Mouse (Mus musculus) neural tube, embryonic 13.5 days (tissue): ENCODE results near the gene Rpap1. TPM values are rescaled to one million over a fixed set of nuclear protein-coding genes. Genes with fewer than 3 reads are reported as not detected.

Experiments used
- ATAC-seq: fragments of 200-750 bp; cut with Nextera tagmentation; 2 replicates; pipeline ENCODE4 v1.8.0; 2017; ENCODE audit warnings: low read depth, mild to moderate bottlenecking, moderate TSS enrichment, moderate library complexity
- H3K27ac ChIP-seq: fragments of 300-500 bp; sonication (generic); replicated peaks from 2 replicates; pipeline ENCODE4 v1.5.1; 2015; ENCODE audit warnings: moderate library complexity, mild to moderate bottlenecking, inconsistent platforms
- H3K27me3 ChIP-seq: fragments of 300-500 bp; sonication (generic); 2 replicates; pipeline ENCODE4 v1.6.1; 2015; ENCODE audit warnings: mild to moderate bottlenecking, inconsistent platforms
- H3K36me3 ChIP-seq: fragments of 300-500 bp; sonication (generic); 2 replicates; pipeline ENCODE4 v1.6.1; 2015; ENCODE audit warnings: mild to moderate bottlenecking, inconsistent platforms
- H3K4me1 ChIP-seq: fragments of 300-500 bp; sonication (generic); replicated peaks from 2 replicates; pipeline ENCODE4 v1.6.1; 2015; ENCODE audit warnings: inconsistent platforms
- H3K4me2 ChIP-seq: fragments of 300-500 bp; sonication (generic); 2 replicates; pipeline ENCODE4 v1.6.1; 2015; ENCODE audit warnings: inconsistent platforms, mild to moderate bottlenecking, moderate library complexity
- H3K4me3 ChIP-seq: fragments of 300-500 bp; sonication (generic); 2 replicates; pipeline ENCODE4 v1.5.1; 2015; ENCODE audit warnings: mild to moderate bottlenecking, inconsistent platforms
- H3K9ac ChIP-seq: fragments of 300-500 bp; sonication (generic); 2 replicates; pipeline ENCODE4 v1.6.1; 2015; ENCODE audit warnings: moderate library complexity, mild to moderate bottlenecking, inconsistent platforms
- H3K9me3 ChIP-seq: fragments of 300-500 bp; sonication (generic); 2 replicates; pipeline ENCODE4 v1.6.1; 2016; ENCODE audit warnings: inconsistent platforms
- WGBS: fragments of 180-500 bp; shearing (Covaris S2); methylation state at CpG from one replicate; pipeline ENCODE4 v1.1.7; 2015; 5-methylcytosine and 5-hydroxymethylcytosine counted together
- polyA plus RNA-seq: library from polyadenylated mRNA; unstranded; fragments of >200 nt; fragmentation: Nextera tagmentation; extraction: Ambion mirVana; gene quantifications from 2 replicates; pipeline ENCODE4 v1.2.1, GENCODE M21; 2015

Rpap1 gene
- 18.6 and 21.0 TPM in 2 replicates for polyA plus RNA-seq

- H3K27ac ChIP-seq = peak within 1 kb of the TSS; percentile 90
Observed at GRCm38 (mm10) chr2:119787206-119787883, at the start of gene Rpap1. Rpap1 (minus strand) TSS chr2:119787537.

GRCm38 (mm10) chr2:119834231-119834630, 46.9 kb upstream of the Rpap1 start:
- Histone ChIP-seq H3K4me1 (no peaks in the 10 kb centered on the region), H3K4me3 (no peak overlapping the region), H3K9me3 (no peaks in the 10 kb centered on the region), H3K4me2 (no peak overlapping the region), H3K36me3 (no peaks in the 10 kb centered on the region), H3K27ac (no peak overlapping the region), H3K27me3 (no peaks in the 10 kb centered on the region), H3K9ac (no peak overlapping the region)
- WGBS = 94% methylated on average over 4 of the region's 4 CpGs
- no peak for ATAC-seq

More at GRCm38 (mm10) chr2:119787206-119787883, at the start of gene Rpap1:
- Histone ChIP-seq H3K9me3 (no peaks in the 10 kb centered on the region), H3K9ac (peak within 1 kb of the TSS; percentile 74), H3K4me1 (peaks cover 9% of the 10 kb centered on the region), H3K4me2 (peak within 1 kb of the TSS; percentile 70), H3K36me3 (peaks cover 14% of the 10 kb centered on the region), H3K4me3 (peak within 1 kb of the TSS; percentile 63), H3K27me3 (no peaks in the 10 kb centered on the region; the same call in 1 of the 2 replicates)
- ATAC-seq = peak; percentile 97
- WGBS = under 1% methylated on average over 44 of the region's 44 CpGs

GRCm38 (mm10) chr2:119830579-119830978, 43.2 kb upstream of the Rpap1 start:
- no peaks in the 10 kb centered on the region for H3K9me3 ChIP-seq
- WGBS = 72% methylated on average over 2 of the region's 2 CpGs

GRCm38 (mm10) chr2:119821136-119821535, 33.8 kb upstream of the Rpap1 start:
- Histone ChIP-seq H3K4me1 (no peaks in the 10 kb centered on the region), H3K9me3 (no peaks in the 10 kb centered on the region), H3K4me2 (no peak overlapping the region), H3K27me3 (no peaks in the 10 kb centered on the region), H3K4me3 (no peak overlapping the region), H3K9ac (no peak overlapping the region), H3K27ac (no peak overlapping the region), H3K36me3 (peaks cover 12% of the 10 kb centered on the region)
- ATAC-seq = no peak
- 72% methylated on average over 9 of the region's 9 CpGs for WGBS

More at GRCm38 (mm10) chr2:119830579-119830978, 43.2 kb upstream of the Rpap1 start:
- Histone ChIP-seq H3K9ac (no peak overlapping the region), H3K27me3 (no peaks in the 10 kb centered on the region), H3K4me2 (no peak overlapping the region), H3K4me1 (no peaks in the 10 kb centered on the region), H3K27ac (no peak overlapping the region), H3K36me3 (no peaks in the 10 kb centered on the region), H3K4me3 (no peak overlapping the region)
- no peak for ATAC-seq

- peaks cover 6% of the 10 kb centered on the region for H3K4me1 ChIP-seq
- H3K9ac ChIP-seq = no peak overlapping the region
- peaks cover 18% of the 10 kb centered on the region for H3K36me3 ChIP-seq
- H3K4me2 ChIP-seq = no peak overlapping the region
- no peak overlapping the region for H3K27ac ChIP-seq
- 70% methylated on average over 9 of the region's 9 CpGs for WGBS
- H3K9me3 ChIP-seq = no peaks in the 10 kb centered on the region
- ATAC-seq = no peak
- no peaks in the 10 kb centered on the region for H3K27me3 ChIP-seq
- H3K4me3 ChIP-seq = no peak overlapping the region
Observed at GRCm38 (mm10) chr2:119818668-119819272, 31.4 kb upstream of the Rpap1 start.

GRCm38 (mm10) chr2:119817047-119817446, 29.7 kb upstream of the Rpap1 start:
- no peak overlapping the region for H3K27ac ChIP-seq
- H3K4me2 ChIP-seq = no peak overlapping the region
- WGBS = 80% methylated on average over 5 of the region's 5 CpGs
- no peak overlapping the region for H3K9ac ChIP-seq
- H3K27me3 ChIP-seq = no peaks in the 10 kb centered on the region
- H3K9me3 ChIP-seq = no peaks in the 10 kb centered on the region
- peak; percentile 69 for ATAC-seq
- H3K4me1 ChIP-seq = peaks cover 6% of the 10 kb centered on the region
- peaks cover 36% of the 10 kb centered on the region for H3K36me3 ChIP-seq
- no peak overlapping the region for H3K4me3 ChIP-seq

- peaks cover 6% of the 10 kb centered on the region for H3K4me1 ChIP-seq
- no peaks in the 10 kb centered on the region for H3K27me3 ChIP-seq
- no peak overlapping the region for H3K4me2 ChIP-seq
- 93% methylated on average over 13 of the region's 13 CpGs for WGBS
- no peaks in the 10 kb centered on the region for H3K9me3 ChIP-seq
- H3K4me3 ChIP-seq = no peak overlapping the region
- no peak overlapping the region for H3K27ac ChIP-seq
- H3K36me3 ChIP-seq = peaks cover 40% of the 10 kb centered on the region
- H3K9ac ChIP-seq = no peak overlapping the region
- no peak for ATAC-seq
Observed at GRCm38 (mm10) chr2:119816611-119817010, 29.3 kb upstream of the Rpap1 start.

- no peak overlapping the region for H3K27ac ChIP-seq
- 66% methylated on average over 7 of the region's 7 CpGs for WGBS
- no peaks in the 10 kb centered on the region for H3K27me3 ChIP-seq
- H3K4me1 ChIP-seq = peaks cover 6% of the 10 kb centered on the region
- H3K36me3 ChIP-seq = peaks cover 57% of the 10 kb centered on the region
- peak; percentile 66; the same call in 1 of the 2 replicates for ATAC-seq
- no peak overlapping the region for H3K9ac ChIP-seq
- H3K4me3 ChIP-seq = no peak overlapping the region
- no peaks in the 10 kb centered on the region for H3K9me3 ChIP-seq
- no peak overlapping the region for H3K4me2 ChIP-seq
Observed at GRCm38 (mm10) chr2:119814376-119814933, 27.1 kb upstream of the Rpap1 start.

- Histone ChIP-seq H3K27ac (no peak overlapping the region), H3K4me3 (no peak overlapping the region), H3K4me1 (peaks cover 13% of the 10 kb centered on the region), H3K36me3 (peaks cover 54% of the 10 kb centered on the region), H3K9ac (no peak overlapping the region), H3K27me3 (no peaks in the 10 kb centered on the region), H3K4me2 (no peak overlapping the region), H3K9me3 (no peaks in the 10 kb centered on the region)
- WGBS = 87% methylated on average over 14 of the region's 14 CpGs
- ATAC-seq = no peak
Observed at GRCm38 (mm10) chr2:119811490-119812146, 24.3 kb upstream of the Rpap1 start.

- Histone ChIP-seq H3K9ac (no peak overlapping the region), H3K36me3 (peaks cover 51% of the 10 kb centered on the region), H3K27ac (no peak overlapping the region), H3K4me1 (peaks cover 13% of the 10 kb centered on the region), H3K4me3 (no peak overlapping the region), H3K9me3 (no peaks in the 10 kb centered on the region), H3K27me3 (no peaks in the 10 kb centered on the region), H3K4me2 (no peak overlapping the region)
- no peak for ATAC-seq
- 79% methylated on average over 12 of the region's 12 CpGs for WGBS
Observed at GRCm38 (mm10) chr2:119810890-119811289, 23.6 kb upstream of the Rpap1 start.

- Histone ChIP-seq H3K27ac (no peak overlapping the region), H3K4me3 (no peak overlapping the region), H3K9ac (no peak overlapping the region), H3K4me2 (no peak overlapping the region), H3K36me3 (peaks cover 45% of the 10 kb centered on the region), H3K27me3 (no peaks in the 10 kb centered on the region), H3K9me3 (no peaks in the 10 kb centered on the region), H3K4me1 (peaks cover 25% of the 10 kb centered on the region)
- no peak for ATAC-seq
- 23% methylated on average over 4 of the region's 4 CpGs for WGBS
Observed at GRCm38 (mm10) chr2:119808881-119809280, 21.5 kb upstream of the Rpap1 start.

GRCm38 (mm10) chr2:119808438-119808837, 21.1 kb upstream of the Rpap1 start:
- Histone ChIP-seq H3K9me3 (no peaks in the 10 kb centered on the region), H3K4me2 (no peak overlapping the region), H3K27me3 (no peaks in the 10 kb centered on the region), H3K4me1 (peaks cover 29% of the 10 kb centered on the region), H3K36me3 (peaks cover 41% of the 10 kb centered on the region), H3K4me3 (no peak overlapping the region), H3K27ac (no peak overlapping the region), H3K9ac (no peak overlapping the region)
- 9% methylated on average over 4 of the region's 4 CpGs for WGBS
- no peak for ATAC-seq
